Mouse (Mus musculus): ENCODE data around the gene Cks2. TPM values are rescaled to one million over a fixed set of nuclear protein-coding genes. Genes with fewer than 3 reads are reported as not detected.

Cks2 gene
- total RNA-seq, 2 experiments from 2014 or later, result 1.6 to 1.8 TPM

- DNase-seq, result no peak
- intact Hi-C loops (cut with DNase I), result no loop called here
These were observed 32.7 kb downstream of the Cks2 start for GRCm38 (mm10) chr13:51677630-51678185.

GRCm38 (mm10) chr13:51678687-51679086 is 33.7 kb downstream of the Cks2 start:
- intact Hi-C loops (cut with DNase I), result no loop called here
- no peak for DNase-seq

DNA sequence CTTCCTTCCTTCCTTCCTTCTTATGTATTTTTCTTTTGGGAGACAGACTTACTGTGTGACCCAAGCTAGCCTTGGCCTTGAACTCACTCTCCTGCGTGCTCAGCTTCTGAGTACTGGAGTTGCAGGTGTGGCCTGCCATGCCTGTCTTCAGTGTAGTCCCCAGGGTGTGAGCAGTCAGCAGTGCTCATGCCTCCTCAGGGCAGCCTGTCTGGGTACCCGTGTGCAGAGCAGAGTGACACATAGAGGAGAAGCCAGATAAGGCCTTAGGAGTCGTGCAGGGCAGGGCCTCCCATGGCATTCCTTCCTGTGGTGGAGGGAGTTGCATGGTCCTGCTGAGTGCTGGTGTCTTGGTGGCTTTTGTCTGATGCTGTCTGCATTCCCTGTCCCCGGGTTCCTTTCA is 34.3 kb downstream of the Cks2 start:
- intact Hi-C loops (cut with DNase I), result no loop called here

GRCm38 (mm10) chr13:51681076-51681475 is 36.0 kb downstream of the Cks2 start:
- no peak for DNase-seq
- intact Hi-C loops (cut with DNase I), result no loop called here

More for the DNA sequence above, 34.3 kb downstream of the Cks2 start:
- DNase-seq, result no peak

DNA sequence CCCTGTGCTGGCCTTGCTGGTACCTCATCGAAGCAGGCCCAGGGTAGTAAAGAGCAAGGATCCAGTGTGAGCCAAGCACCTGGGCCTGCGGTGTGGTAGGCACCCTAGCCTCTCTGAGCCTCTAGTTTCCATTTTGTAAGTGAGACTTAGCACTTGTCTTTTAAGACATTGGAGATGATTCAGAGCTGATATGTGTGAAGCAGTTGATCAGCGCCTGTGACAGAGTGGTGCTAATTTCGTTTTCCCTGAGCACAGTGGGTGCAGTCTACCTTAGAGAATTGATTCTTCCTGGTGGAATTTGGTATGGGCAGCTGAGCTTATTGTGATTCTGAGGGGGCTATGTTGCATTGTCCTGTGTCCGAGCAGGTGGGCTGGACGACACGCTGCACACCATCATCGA is 36.6 kb downstream of the Cks2 start:
- no peak for DNase-seq
- intact Hi-C loops (cut with DNase I), result no loop called here

DNA sequence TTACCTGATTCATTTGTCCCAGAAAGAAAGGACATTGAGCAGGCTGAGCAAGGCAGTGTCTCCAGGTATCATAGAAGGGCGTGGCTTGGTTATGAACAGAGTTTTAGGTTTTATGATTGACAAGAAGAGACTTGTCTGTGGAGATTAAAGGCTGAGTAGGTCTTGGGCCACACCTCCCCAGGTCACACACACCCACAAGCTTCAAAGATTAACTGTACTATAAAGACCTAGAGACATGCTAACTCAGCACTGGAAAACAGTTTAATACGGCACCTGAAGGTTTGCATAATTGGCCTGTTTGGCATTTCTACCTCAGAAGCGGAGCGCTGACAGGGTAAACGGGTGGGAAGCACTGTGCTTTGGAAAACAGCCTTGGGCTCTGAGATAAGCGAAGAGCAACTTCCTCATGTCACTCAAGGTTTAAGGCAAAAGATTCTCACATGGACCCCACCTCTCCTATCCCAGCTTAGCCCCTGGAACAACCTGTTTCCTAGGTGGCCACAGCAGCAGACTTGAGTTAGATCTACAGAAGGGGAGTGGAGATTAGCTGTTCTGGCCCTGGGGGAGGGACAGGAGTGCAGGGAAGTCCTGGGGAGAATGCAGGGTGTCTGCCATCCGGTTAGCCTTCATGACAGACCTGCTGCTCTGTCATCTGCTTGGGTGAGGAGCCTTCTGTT is 40.4 kb downstream of the Cks2 start:
- intact Hi-C loops (cut with DNase I), result no loop called here
- DNase-seq, result no peak

GRCm38 (mm10) chr13:51686966-51687365 is 41.9 kb downstream of the Cks2 start:
- intact Hi-C loops (cut with DNase I), result no loop called here
- DNase-seq, result no peak

- intact Hi-C loops (cut with DNase I), result no loop called here
- DNase-seq, result no peak
These were observed 43.7 kb downstream of the Cks2 start for GRCm38 (mm10) chr13:51688688-51689087.

GRCm38 (mm10) chr13:51696481-51696880 is 51.4 kb downstream of the Cks2 start:
- no peak for DNase-seq
- intact Hi-C loops (cut with DNase I), result no loop called here

GRCm38 (mm10) chr13:51697455-51697854 is 52.4 kb downstream of the Cks2 start:
- intact Hi-C loops (cut with DNase I), result no loop called here
- no peak for DNase-seq

DNA sequence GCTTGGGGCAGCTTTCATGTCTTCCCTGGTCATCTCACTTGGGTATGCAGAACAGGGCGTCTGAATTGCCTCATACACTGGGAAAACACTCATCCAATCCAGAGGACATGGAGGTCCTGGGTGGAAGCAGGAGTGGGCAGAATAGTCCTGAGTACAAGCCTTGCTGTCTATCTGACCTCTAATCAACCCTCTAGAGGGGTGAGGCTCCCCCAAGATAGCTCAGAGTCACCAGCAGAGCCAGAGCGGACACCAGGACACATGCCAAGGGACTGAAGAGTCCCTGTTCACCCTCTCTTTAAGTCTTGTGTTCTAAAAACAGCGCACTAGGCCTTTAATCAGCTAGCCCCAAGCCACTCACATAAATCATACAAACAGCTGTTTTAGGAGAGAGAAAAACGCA is 52.9 kb downstream of the Cks2 start:
- intact Hi-C loops (cut with DNase I), result no loop called here
- DNase-seq, result no peak

DNA sequence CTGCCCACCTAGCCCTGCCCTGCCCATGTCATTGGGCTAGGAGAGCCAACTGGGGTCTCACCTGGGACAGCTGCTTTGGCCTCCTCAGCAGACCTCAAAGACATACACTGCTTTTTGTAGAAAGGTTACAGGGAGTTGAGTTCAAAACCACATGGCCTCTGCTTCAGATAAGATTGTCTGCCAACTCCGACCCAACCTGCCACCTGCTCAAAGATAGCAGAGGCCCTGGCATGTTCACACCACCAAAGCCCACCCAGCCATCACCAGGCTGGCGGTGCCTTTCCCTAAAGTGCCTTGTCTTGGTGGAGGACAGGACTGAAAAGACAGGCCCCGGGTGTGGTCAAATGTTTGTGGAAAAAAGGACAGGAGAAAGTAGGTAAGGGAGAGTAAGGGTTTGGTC is 53.3 kb downstream of the Cks2 start:
- no peak for DNase-seq
- intact Hi-C loops (cut with DNase I), result no loop called here

Other genes with a start within 250 kb of the Cks2 start
- gene S1pr3, start 236.6 kb upstream of the Cks2 start, total RNA-seq (2021), result 10 to 100 TPM; 12.6 to 13.8 TPM
- gene Shc3, start 75.8 kb upstream of the Cks2 start, total RNA-seq (2021), result 1 to 10 TPM; 1.4 to 2.2 TPM
- 10 to 100 TPM; 12.6 to 14.2 TPM for gene Secisbp2, start 6.5 kb downstream of the Cks2 start, total RNA-seq (2021)
- gene Sema4d, start 148.5 kb downstream of the Cks2 start, total RNA-seq (2021), result 10 to 100 TPM; 69.8 to 77.5 TPM
- 10 to 100 TPM in 1 of 2 experiments, 1 to 10 TPM in 1; 9.5 to 10.7 TPM for gene Gadd45g, start 201.4 kb downstream of the Cks2 start, total RNA-seq (2021)